Mouse (Mus musculus) heart, postnatal 0 days (tissue): ENCODE results near the gene Atf6b. TPM values are rescaled to one million over a fixed set of nuclear protein-coding genes. Genes with fewer than 3 reads are reported as not detected.

ENCODE experiments used
- ATAC-seq: fragments of 200-750 bp; cut with Nextera tagmentation; 2 replicates; pipeline ENCODE4 v1.8.0; 2017; ENCODE audit warnings: low read depth, moderate number of reproducible peaks, moderate library complexity; ENCODE audit not compliant: insufficient read depth
- DNase-seq: peaks from one replicate; pipeline ENCODE4 v3.0.0-alpha.2; 2016; ENCODE audit warnings: low spot score
- H3K27ac ChIP-seq: fragments of 300-500 bp; sonication (generic); 2 replicates; pipeline ENCODE4 v1.5.1; 2014; ENCODE audit warnings: low read depth, mild to moderate bottlenecking
- H3K27me3 ChIP-seq: fragments of 300-500 bp; sonication (generic); 2 replicates; pipeline ENCODE4 v1.6.1; 2014; ENCODE audit warnings: low read length, mixed read lengths; ENCODE audit not compliant: control insufficient read depth, insufficient read depth
- H3K36me3 ChIP-seq: fragments of 300-500 bp; sonication (generic); replicated peaks from 2 replicates; pipeline ENCODE4 v1.6.1; 2014; ENCODE audit warnings: low read length, mixed read lengths; ENCODE audit not compliant: control insufficient read depth, insufficient read depth
- H3K4me1 ChIP-seq: fragments of 300-500 bp; sonication (generic); 2 replicates; pipeline ENCODE4 v1.6.1; 2014; ENCODE audit warnings: antibody characterized with exemption; ENCODE audit not compliant: control insufficient read depth, insufficient read depth
- H3K4me2 ChIP-seq: fragments of 300-500 bp; sonication (generic); 2 replicates; pipeline ENCODE4 v1.6.1; 2014; ENCODE audit warnings: low read depth, mild to moderate bottlenecking, low read length, moderate library complexity
- H3K4me3 ChIP-seq: fragments of 300-500 bp; sonication (generic); 2 replicates; pipeline ENCODE4 v1.5.1; 2014; ENCODE audit warnings: low read depth, low read length
- H3K9ac ChIP-seq: fragments of 300-500 bp; sonication (generic); replicated peaks from 2 replicates; pipeline ENCODE4 v1.6.1; 2014; ENCODE audit warnings: low read depth, low read length, mixed read lengths
- H3K9me3 ChIP-seq: fragments of 300-500 bp; sonication (generic); replicated peaks from 2 replicates; pipeline ENCODE4 v1.6.1; 2016; ENCODE audit warnings: low read length; ENCODE audit not compliant: control insufficient read depth
- CTCF ChIP-seq: IDR thresholded peaks from 2 replicates; pipeline ENCODE4 v1.5.1; 2016; ENCODE audit warnings: antibody characterized with exemption, control low read depth, low read depth
- EP300 ChIP-seq: IDR thresholded peaks from 2 replicates; pipeline ENCODE4 v1.6.1; 2016; ENCODE audit warnings: antibody characterized with exemption, low read depth
- WGBS: fragments of 180-500 bp; shearing (Covaris S2); extraction: QIAGEN DNeasy Blood & Tissue Kit; methylation state at CpG from one replicate; pipeline ENCODE4 v1.1.7; 2014; 5-methylcytosine and 5-hydroxymethylcytosine counted together
- polyA plus RNA-seq: library from polyadenylated mRNA; unstranded; fragments of >200 nt; fragmentation: Nextera tagmentation; extraction: Ambion mirVana; gene quantifications from 2 replicates; pipeline ENCODE4 v1.2.1, GENCODE M21; 2015
- total RNA-seq: library from RNA; depleted of rRNA; stranded (reverse); fragments of >200 nt; gene quantifications from 2 replicates; pipeline ENCODE4 v1.2.3, GENCODE M21; 2014; ENCODE audit warnings: low replicate concordance

Atf6b gene
- total and polyA plus RNA-seq, 2 experiments from 2014 or later: 16.6 to 22.5 TPM

GRCm38 (mm10) chr17:34623161-34623560 lies 23.8 kb upstream of the Atf6b start:
- no peak overlapping the region for H3K27ac ChIP-seq
- ATAC-seq (no peak), DNase-seq (no peak)
- WGBS: 82% methylated on average over 9 of the region's 9 CpGs
- no peaks in the 10 kb centered on the region for H3K27me3 ChIP-seq
- no peak overlapping the region for H3K9ac ChIP-seq
- H3K9me3 ChIP-seq: no peaks in the 10 kb centered on the region
- H3K4me3 ChIP-seq: no peak overlapping the region
- no peak overlapping the region for H3K4me2 ChIP-seq
- H3K36me3 ChIP-seq: peaks cover 51% of the 10 kb centered on the region
- TF ChIP-seq EP300 (no peak), CTCF (peak; percentile 3; the same call in 1 of the 2 replicates)
- H3K4me1 ChIP-seq: peaks cover 6% of the 10 kb centered on the region; the same call in 1 of the 2 replicates

- 96% methylated on average over 3 of the region's 3 CpGs for WGBS
- peaks cover 16% of the 10 kb centered on the region for H3K4me1 ChIP-seq
Measured at GRCm38 (mm10) chr17:34624981-34625380, 22.0 kb upstream of the Atf6b start.

DNA sequence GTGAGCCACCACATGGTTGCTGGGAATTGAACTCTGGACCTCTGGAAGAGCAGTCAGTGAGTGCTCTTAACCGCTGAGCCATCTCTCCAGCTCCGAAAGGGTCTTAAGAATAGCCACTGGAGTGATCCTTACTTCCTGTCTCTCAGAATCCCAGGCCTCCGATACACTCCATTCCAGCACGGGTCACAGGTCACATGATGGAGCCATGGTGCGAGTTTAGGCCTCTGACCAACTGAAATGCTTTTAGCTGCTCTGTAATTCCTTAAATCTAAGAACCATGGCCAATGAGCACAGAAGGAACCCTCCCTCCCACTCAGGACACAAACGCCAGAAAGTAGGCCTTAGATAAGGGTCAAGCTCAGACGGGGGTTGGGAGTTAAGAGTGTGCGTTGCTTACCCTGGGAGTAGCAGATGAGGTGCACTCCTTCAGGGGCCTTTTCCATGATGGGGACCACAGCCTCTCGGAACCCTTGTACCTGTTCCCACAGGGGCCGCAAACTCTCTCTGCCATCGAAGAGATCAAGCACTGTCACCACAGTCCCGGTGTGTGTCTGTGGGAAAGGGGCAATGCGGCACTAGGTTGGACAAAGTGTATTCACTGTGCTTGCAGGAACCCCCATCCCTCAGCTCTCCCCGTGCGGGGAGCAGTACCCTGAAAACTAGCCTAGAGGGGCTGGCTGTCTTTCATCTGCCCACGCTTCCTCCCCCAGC lies 20.7 kb upstream of the Atf6b start:
- H3K9ac ChIP-seq: peak overlapping the region; percentile 59
- peaks cover 16% of the 10 kb centered on the region for H3K4me1 ChIP-seq
- peak overlapping the region; percentile 69 for H3K4me3 ChIP-seq
- WGBS: 48% methylated on average over 16 of the region's 16 CpGs
- ATAC-seq: no peak
- peak overlapping the region; percentile 96 for H3K27ac ChIP-seq
- TF ChIP-seq EP300 (no peak), CTCF (no peak)
- H3K9me3 ChIP-seq: no peaks in the 10 kb centered on the region
- H3K4me2 ChIP-seq: peak overlapping the region; percentile 85
- DNase-seq: no peak
- peaks cover 38% of the 10 kb centered on the region for H3K36me3 ChIP-seq
- H3K27me3 ChIP-seq: peaks cover 23% of the 10 kb centered on the region

More at GRCm38 (mm10) chr17:34624981-34625380, 22.0 kb upstream of the Atf6b start:
- H3K27me3 ChIP-seq: peaks cover 11% of the 10 kb centered on the region
- H3K36me3 ChIP-seq: peaks cover 47% of the 10 kb centered on the region
- no peak overlapping the region for H3K9ac ChIP-seq
- DNase-seq: no peak
- ATAC-seq: no peak
- no peak overlapping the region for H3K4me3 ChIP-seq
- H3K9me3 ChIP-seq: no peaks in the 10 kb centered on the region
- no peak overlapping the region for H3K4me2 ChIP-seq
- no peak overlapping the region for H3K27ac ChIP-seq
- TF ChIP-seq EP300: no peak
- TF ChIP-seq CTCF: no peak

DNA sequence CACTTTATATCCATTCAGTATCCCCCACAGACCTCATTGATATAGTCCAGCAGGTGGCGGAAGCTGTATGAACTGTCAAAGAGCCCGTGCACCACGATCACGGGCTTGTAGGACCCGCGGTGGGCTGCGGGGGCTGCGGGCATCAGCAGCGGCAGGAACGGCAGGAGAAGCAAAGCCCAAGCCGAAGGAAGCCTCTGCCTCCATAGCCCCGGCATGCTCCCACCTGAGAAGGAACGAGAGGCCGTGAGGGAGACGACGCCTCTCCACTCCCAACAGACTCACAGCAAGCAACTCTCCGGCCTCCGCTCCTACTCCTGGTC lies 20.2 kb upstream of the Atf6b start:
- H3K4me1 ChIP-seq: peaks cover 16% of the 10 kb centered on the region
- peak overlapping the region; percentile 59 for H3K9ac ChIP-seq
- H3K4me3 ChIP-seq: peak overlapping the region; percentile 69
- no peak for ATAC-seq
- H3K27ac ChIP-seq: peak overlapping the region; percentile 96
- peak overlapping the region; percentile 85 for H3K4me2 ChIP-seq
- peak; percentile 57 for DNase-seq
- under 1% methylated on average over 18 of the region's 18 CpGs for WGBS
- TF ChIP-seq EP300 (no peak), CTCF (peak; percentile 63)
- peaks cover 28% of the 10 kb centered on the region for H3K27me3 ChIP-seq
- peaks cover 34% of the 10 kb centered on the region for H3K36me3 ChIP-seq
- H3K9me3 ChIP-seq: no peaks in the 10 kb centered on the region

DNA sequence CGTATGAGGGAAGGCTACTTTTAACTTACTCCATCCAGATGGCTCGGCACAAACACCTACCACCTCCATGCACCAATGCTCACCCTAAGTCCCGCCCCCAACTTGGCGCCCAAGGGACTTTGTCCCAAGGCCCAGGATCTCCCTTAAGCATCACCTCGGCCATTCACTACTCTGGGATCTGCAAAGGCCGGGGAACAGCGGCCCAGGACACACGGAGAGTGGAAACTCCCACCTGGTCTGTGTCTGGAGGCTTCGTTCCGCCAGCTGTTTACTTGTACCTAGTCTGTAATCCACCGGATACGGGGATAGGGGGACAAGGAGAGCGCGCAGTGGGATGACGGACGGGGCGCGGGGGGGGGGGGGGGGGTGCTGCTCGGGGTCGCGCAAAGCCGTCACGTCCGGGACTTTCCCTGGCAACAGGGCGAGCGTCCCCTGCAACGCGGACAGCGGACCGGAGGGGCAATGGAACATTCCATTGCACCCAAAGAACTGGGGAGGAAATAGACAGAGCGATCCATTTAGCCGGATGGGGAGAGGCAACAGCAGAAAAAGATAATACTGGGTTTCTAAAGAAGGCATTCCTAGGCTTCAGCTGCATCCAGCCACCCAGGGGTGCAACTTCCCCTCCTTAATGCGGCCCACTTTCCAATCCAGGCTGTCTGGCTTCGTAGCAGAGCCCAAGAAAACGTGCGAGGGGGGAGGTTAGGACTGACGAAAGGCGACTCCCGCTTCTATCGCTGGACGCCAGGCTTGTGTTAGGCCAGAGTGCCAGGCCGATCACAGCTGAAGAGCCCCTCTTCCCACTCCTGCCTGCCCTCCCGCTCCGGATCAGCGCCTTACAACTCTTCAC lies 19.6 kb upstream of the Atf6b start:
- Histone ChIP-seq H3K27ac (peak overlapping the region; percentile 96), H3K4me1 (peaks cover 16% of the 10 kb centered on the region), H3K9me3 (no peaks in the 10 kb centered on the region), H3K4me3 (peak overlapping the region; percentile 69), H3K4me2 (peak overlapping the region; percentile 85), H3K36me3 (peaks cover 28% of the 10 kb centered on the region), H3K9ac (peak overlapping the region; percentile 59), H3K27me3 (peaks cover 34% of the 10 kb centered on the region)
- under 1% methylated on average over 44 of the region's 45 CpGs for WGBS
- peak; percentile 95 for DNase-seq
- peak; percentile 87 for ATAC-seq
- no peak for TF ChIP-seq CTCF
- 0 out of 2 replicates have a peak, but pooled peaks have one; percentile 57 for TF ChIP-seq EP300
